Mouse (Mus musculus) T-helper 1 cell (primary cell): ENCODE measurements around the gene Olfr1500.
"Not testable (repeated sequence)": the region's sequence is repeated elsewhere in the genome, so short reads cannot be mapped to it uniquely, and the experiment has no call there.

Source experiments
- in situ Hi-C: fragments of 300-600 bp; cut with MboI, MseI; formaldehyde crosslinking; loops from one replicate; pipeline ENCODE4 v1.15.1; 2025; ENCODE audit warnings: high pct_unique_total_duplicates

Gene Olfr1500

DNA sequence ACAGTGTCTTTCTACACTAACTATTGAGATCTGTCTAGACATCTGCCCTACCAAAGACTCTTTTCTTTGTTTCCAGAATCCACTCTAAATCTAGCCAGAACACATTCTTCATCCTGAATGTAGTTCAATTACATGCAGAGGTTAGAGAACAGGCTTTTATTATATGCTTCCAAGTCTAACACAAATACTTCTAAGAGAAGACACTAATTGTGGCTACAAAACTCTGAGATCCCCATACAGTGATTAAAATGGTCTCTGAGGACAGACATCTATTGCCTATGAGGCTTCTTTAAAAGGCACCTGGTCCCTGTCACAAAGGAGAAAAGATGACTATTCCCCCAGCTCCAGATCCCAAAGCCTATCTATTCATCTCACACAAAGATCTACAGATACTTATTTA lies at the start of gene Olfr1500:
Gene Olfr1500 (minus strand): TSS at position 101 of the 400 bp plus-strand sequence.
- in situ Hi-C loops = no loop called here

DNA sequence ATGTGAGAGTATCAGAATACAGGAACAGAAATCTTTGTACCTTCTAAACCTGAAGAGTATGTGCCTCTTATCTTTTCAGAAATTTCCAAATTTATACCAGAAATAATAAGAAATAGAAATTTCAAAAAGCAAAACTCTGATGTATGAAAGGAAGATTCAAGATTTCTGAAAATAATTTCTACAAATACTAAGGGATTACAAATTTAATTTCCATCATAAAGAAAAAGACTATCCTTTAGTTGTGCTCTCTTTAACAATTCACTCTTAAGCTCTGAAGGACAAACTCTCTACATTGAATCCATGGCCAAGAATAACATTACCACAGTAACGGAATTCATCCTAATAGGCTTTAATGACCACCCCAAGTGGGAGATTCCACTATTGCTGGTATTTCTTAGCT lies 31.2 kb upstream of the Olfr1500 start, which contains the start of gene Olfr1502:
Gene Olfr1502 (plus strand): TSS at position 301 of the 400 bp plus-strand sequence.
- in situ Hi-C loops = no loop called here

DNA sequence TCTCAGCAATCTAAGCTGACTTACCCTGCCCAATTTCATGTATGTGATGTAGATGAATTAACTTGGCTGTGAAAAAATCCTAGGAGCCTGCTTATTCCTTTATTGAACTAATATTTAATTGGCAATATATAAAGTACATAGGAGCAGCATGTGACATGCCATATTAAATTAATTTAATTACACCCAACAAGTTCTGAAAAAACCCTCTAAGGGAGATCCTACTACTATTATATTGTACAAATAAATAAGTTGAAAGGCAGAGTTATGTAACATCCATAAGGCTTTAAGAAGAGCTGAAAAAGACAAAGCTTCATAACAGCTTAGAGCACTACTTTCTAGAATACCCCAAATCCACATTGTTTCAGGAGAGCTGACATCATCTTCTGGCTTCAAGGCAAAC lies 20.3 kb upstream of the Olfr1500 start, which contains the start of gene Olfr1501:
Gene Olfr1501 (minus strand): TSS at position 101 of the 400 bp plus-strand sequence.
- in situ Hi-C loops = not testable (repeated sequence)

DNA sequence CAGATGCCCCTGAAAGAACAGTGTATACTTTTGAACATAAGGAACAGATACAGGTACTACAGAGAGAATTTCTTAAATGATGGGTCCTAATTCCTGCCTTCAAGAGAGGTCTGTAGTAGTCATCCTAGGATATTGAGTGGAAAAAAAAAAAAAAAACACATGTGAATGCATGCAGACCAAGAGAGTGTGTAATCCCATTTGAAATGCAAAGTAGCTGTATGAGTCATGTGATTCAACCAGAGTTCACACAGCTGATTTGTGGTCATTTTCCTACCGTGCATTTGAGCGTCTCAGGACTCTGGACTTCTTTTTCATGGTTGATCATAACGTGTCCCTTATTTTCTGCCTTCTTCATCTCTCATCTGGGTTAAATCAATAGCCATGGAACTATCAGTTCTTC lies 1.8 kb downstream of the Olfr1500 start:
- in situ Hi-C loops = no loop called here

DNA sequence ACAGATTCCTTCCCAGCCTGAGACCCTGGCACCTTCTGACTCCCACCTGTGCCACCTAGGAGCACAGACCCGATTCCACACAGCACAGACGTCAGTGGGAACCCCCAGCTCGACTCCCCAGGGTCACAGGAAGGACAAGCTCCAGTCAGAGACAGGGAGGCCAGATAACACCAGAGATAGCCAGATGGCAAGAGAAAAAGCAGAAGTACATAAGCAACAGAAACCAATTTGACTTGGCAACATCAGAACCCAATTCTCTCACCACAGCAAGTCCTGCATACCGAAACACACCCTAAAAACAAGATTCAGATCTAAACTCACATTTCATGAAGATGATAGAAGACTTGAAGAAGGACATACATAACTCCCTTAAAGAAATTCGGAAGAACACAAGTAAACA lies 9.4 kb downstream of the Olfr1500 start:
- in situ Hi-C loops = loop anchor here (25.0 kb wide), 2 partner anchors 1134 to 1284 kb away; partner anchors contain the start of genes Fam111a, Keg1 and Olfr1443

GRCm38 (mm10) chr19:13819347-13819746 lies 10.9 kb downstream of the Olfr1500 start, which contains the start of gene Olfr1499:
Gene Olfr1499 (minus strand): TSS chr19:13819447.
- in situ Hi-C loops = loop anchor here (25.0 kb wide), 2 partner anchors 1132 to 1282 kb away; partner anchors contain the start of genes Fam111a, Keg1 and Olfr1443

DNA sequence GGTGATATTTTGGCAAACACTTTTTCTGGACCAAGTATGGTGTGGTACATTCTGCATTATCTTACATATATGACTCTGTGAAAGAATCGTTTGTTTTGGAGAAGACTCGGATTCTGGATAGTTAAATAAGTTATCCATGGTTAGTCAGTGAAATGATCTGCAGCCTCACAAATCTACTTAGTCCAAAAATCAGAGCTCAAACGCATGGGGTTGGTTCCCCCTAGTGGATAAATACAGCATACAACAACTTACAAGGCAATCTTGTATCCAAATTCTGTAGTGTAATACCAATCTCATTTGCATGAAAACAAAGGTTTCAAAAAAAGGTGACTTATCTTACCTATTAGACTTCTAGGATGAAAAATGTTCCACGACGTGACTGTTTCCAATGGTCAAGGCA lies 11.5 kb downstream of the Olfr1500 start:
- in situ Hi-C loops = loop anchor here (25.0 kb wide), 2 partner anchors 1132 to 1282 kb away; partner anchors contain the start of genes Fam111a, Keg1 and Olfr1443

DNA sequence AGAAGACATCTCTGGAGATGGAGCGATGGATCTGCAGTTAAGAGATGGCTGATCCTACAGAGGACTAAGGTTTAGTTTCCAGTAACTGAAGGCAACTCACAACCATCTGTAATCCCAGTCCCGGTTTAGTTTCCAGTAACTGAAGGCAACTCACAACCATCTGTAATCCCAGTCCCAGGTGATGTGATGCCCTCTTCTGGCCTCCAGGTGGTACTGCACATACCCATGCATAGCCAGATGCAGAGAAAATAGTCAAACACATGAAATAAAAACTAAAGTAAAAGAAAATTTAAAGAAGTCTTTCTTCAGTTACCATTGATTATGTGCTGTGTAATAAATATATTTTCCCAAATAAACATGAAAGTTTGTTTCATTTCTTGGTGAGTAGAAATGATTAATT lies 17.5 kb downstream of the Olfr1500 start:
- in situ Hi-C loops = loop anchor here (25.0 kb wide), 2 partner anchors 1126 to 1276 kb away; partner anchors contain the start of genes Fam111a, Keg1 and Olfr1443

GRCm38 (mm10) chr19:13805486-13805885 lies 24.8 kb downstream of the Olfr1500 start:
- in situ Hi-C loops = loop anchor here (25.0 kb wide), 2 partner anchors 1118 to 1268 kb away; partner anchors contain the start of genes Fam111a, Keg1 and Olfr1443

DNA sequence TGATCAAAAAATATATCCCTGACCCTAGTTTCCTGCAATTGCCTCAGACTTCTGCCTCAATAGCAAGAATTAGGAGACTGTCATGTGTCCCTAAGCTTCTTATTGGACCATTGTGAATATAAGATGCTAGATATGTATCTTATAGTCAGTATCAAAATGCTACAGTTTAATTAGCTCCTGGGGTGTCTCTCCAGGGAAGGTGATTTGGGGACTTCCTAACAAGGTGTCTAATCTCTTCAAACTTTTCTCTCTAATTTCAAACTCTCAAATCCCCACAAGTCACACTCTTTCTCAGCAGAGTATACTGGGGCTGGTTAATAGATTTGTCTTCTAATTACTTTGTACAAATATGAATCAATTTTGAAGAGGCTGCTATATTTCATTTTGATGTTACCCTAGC lies 32.2 kb downstream of the Olfr1500 start, which contains the start of gene Olfr1497:
Gene Olfr1497 (minus strand): TSS at position 101 of the 400 bp plus-strand sequence.
- in situ Hi-C loops = no loop called here

GRCm38 (mm10) chr19:13777578-13777977 lies 52.7 kb downstream of the Olfr1500 start, which contains the start of gene Olfr1496:
Gene Olfr1496 (plus strand): TSS chr19:13777878.
- in situ Hi-C loops = no loop called here
